Mouse (Mus musculus) kidney, embryonic 16.5 days (tissue): ENCODE data around the gene Med10. TPM values are rescaled to one million over a fixed set of nuclear protein-coding genes. Genes with fewer than 3 reads are reported as not detected.

Experiments used
- ATAC-seq: fragments of 200-750 bp; cut with Nextera tagmentation; 2 replicates; pipeline ENCODE4 v1.8.0; 2017; ENCODE audit warnings: moderate TSS enrichment; ENCODE audit not compliant: low FRiP score, low TSS enrichment
- H3K27ac ChIP-seq: fragments of 300-500 bp; sonication (generic); 2 replicates; pipeline ENCODE4 v1.5.1; 2014; ENCODE audit warnings: low read length
- H3K27me3 ChIP-seq: fragments of 300-500 bp; sonication (generic); 2 replicates; pipeline ENCODE4 v1.6.1; 2014; ENCODE audit warnings: low read length, control low read depth, mixed read lengths; ENCODE audit not compliant: insufficient read depth
- H3K36me3 ChIP-seq: fragments of 300-500 bp; sonication (generic); 2 replicates; pipeline ENCODE4 v1.6.1; 2014; ENCODE audit warnings: low read length, control low read depth, mixed read lengths; ENCODE audit not compliant: insufficient read depth
- H3K4me1 ChIP-seq: fragments of 300-500 bp; sonication (generic); 2 replicates; pipeline ENCODE4 v1.6.1; 2014; ENCODE audit warnings: low read length, control low read depth, mixed read lengths; ENCODE audit not compliant: insufficient read depth
- H3K4me2 ChIP-seq: fragments of 300-500 bp; sonication (generic); replicated peaks from 2 replicates; pipeline ENCODE4 v1.6.1; 2014; ENCODE audit warnings: low read depth, low read length
- H3K4me3 ChIP-seq: fragments of 300-500 bp; sonication (generic); 2 replicates; pipeline ENCODE4 v1.5.1; 2014; ENCODE audit warnings: mild to moderate bottlenecking, low read length
- H3K9ac ChIP-seq: fragments of 300-500 bp; sonication (generic); replicated peaks from 2 replicates; pipeline ENCODE4 v1.6.1; 2014; ENCODE audit warnings: low read length
- H3K9me3 ChIP-seq: fragments of 300-500 bp; sonication (generic); 2 replicates; pipeline ENCODE4 v1.6.1; 2016; ENCODE audit warnings: low read length, control low read depth
- WGBS: fragments of 180-500 bp; shearing (Covaris S2); extraction: QIAGEN DNeasy Blood & Tissue Kit; methylation state at CpG from one replicate; pipeline ENCODE4 v1.1.7; 2014; 5-methylcytosine and 5-hydroxymethylcytosine counted together
- polyA plus RNA-seq: library from polyadenylated mRNA; unstranded; fragments of >200 nt; fragmentation: Nextera tagmentation; extraction: Ambion mirVana; gene quantifications from 2 replicates; pipeline ENCODE4 v1.2.1, GENCODE M21; 2015

Med10 gene
- polyA plus RNA-seq, 1 experiment from 2014 or later, result 153 TPM

GRCm38 (mm10) chr13:69791814-69792213, 10.4 kb upstream of the Med10 start:
- Histone ChIP-seq H3K4me2 (no peak overlapping the region), H3K4me3 (no peak overlapping the region), H3K27me3 (no peaks in the 10 kb centered on the region), H3K36me3 (no peaks in the 10 kb centered on the region), H3K9me3 (no peaks in the 10 kb centered on the region), H3K9ac (no peak overlapping the region), H3K4me1 (no peaks in the 10 kb centered on the region), H3K27ac (no peak overlapping the region)
- ATAC-seq, result no peak
- WGBS, result 76% methylated on average over 1 of the region's 1 CpGs

GRCm38 (mm10) chr13:69792541-69793009, 9.6 kb upstream of the Med10 start:
- Histone ChIP-seq H3K9ac (no peak overlapping the region), H3K4me1 (no peaks in the 10 kb centered on the region), H3K27ac (no peak overlapping the region), H3K4me3 (no peak overlapping the region), H3K4me2 (peak overlapping the region; percentile 28; the same call in 1 of the 2 replicates), H3K27me3 (no peaks in the 10 kb centered on the region), H3K9me3 (no peaks in the 10 kb centered on the region), H3K36me3 (no peaks in the 10 kb centered on the region)
- 28% methylated on average over 12 of the region's 12 CpGs for WGBS
- ATAC-seq, result peak; percentile 52; the same call in 1 of the 2 replicates

DNA sequence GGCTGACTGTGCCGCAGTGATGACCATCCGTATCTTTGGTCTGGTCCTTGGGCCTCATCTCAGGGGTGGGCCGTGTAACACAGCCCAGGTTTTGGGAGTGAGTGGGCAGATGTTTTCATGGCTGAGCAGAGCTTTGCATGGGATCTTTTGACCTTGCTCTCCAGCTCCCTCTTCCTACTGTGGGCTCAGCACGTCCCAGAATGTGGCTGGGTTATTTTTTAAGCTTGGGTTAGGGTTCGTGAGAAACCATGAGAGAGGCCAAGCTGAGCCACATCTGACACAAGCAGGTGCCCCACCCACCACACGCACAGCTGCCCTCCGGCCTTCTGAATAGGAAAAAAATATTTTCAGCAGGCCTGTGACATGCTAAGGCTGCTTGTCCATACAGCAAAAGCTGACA, 7.4 kb upstream of the Med10 start:
- Histone ChIP-seq H3K9me3 (no peaks in the 10 kb centered on the region), H3K4me1 (no peaks in the 10 kb centered on the region), H3K27ac (no peak overlapping the region), H3K27me3 (no peaks in the 10 kb centered on the region), H3K4me3 (no peak overlapping the region), H3K4me2 (no peak overlapping the region), H3K9ac (no peak overlapping the region), H3K36me3 (no peaks in the 10 kb centered on the region)
- ATAC-seq, result peak; percentile 74
- WGBS, result 41% methylated on average over 7 of the region's 7 CpGs

DNA sequence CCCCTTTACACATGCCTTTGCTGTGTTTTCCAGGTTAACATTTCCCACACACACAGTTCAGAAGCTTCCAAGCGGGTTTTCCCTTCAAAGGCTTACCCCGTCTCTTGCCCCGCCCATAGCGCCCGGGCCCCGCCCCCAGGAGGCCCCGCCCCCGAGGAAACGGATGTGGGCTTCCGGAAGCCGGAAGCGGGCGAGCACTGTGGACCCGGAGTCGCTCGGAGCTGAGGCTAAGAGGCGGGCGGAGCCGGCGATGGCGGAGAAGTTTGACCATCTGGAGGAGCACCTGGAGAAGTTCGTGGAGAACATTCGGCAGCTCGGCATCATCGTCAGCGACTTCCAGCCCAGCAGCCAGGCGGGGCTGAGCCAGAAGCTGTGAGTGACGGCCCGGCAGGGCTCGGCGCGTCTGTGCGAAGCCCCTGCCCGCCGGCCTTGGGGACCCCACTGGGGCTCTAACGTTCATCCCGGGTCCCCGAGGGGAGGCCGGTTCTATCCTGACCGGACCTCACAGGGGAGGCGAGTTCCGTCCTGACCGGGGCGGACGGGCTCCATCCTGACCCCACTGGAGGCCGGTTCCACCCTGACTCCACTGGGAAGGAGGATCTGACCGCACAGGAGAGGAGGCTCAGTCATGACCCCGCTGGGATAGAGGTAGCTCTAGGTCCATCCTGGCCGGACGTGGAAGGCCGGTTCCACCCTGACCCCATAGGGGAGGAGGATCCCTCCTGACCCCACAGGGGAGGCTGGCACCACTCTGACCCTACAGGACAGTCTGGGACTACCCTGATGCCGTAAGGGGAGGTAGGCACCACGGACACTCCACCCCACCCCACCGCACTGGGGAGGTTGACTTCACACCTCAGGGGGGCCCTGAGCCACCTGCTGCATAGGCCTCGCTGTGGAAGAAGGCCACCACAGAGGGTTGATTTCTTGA, 7.8 kb downstream of the Med10 start:
- H3K4me1 ChIP-seq, result peaks cover 12% of the 10 kb centered on the region
- H3K9me3 ChIP-seq, result no peaks in the 10 kb centered on the region
- under 1% methylated on average over 54 of the region's 55 CpGs for WGBS
- peak overlapping the region; percentile 41 for H3K27ac ChIP-seq
- peak overlapping the region; percentile 96 for H3K4me2 ChIP-seq
- H3K9ac ChIP-seq, result peak overlapping the region; percentile 89
- peaks cover 25% of the 10 kb centered on the region for H3K36me3 ChIP-seq
- H3K27me3 ChIP-seq, result no peaks in the 10 kb centered on the region
- peak; percentile 96 for ATAC-seq
- H3K4me3 ChIP-seq, result peak overlapping the region; percentile 98

- peak overlapping the region; percentile 98 for H3K4me3 ChIP-seq
- 88% methylated on average over 14 of the region's 14 CpGs for whole genome bisulfite sequencing
- H3K27ac ChIP-seq, result no peak overlapping the region
- peaks cover 12% of the 10 kb centered on the region for H3K4me1 ChIP-seq
- H3K27me3 ChIP-seq, result no peaks in the 10 kb centered on the region
- H3K36me3 ChIP-seq, result peaks cover 34% of the 10 kb centered on the region
- peak overlapping the region; percentile 96 for H3K4me2 ChIP-seq
- ATAC-seq, result no peak
- H3K9me3 ChIP-seq, result no peaks in the 10 kb centered on the region
- H3K9ac ChIP-seq, result peak overlapping the region; percentile 89
These were observed 8.9 kb downstream of the Med10 start for GRCm38 (mm10) chr13:69810936-69811680.

- 88% methylated on average over 5 of the region's 5 CpGs for WGBS
- no peak overlapping the region for H3K4me3 ChIP-seq
- H3K36me3 ChIP-seq, result peaks cover 44% of the 10 kb centered on the region
These were observed 11.7 kb downstream of the Med10 start for GRCm38 (mm10) chr13:69813870-69814269.

GRCm38 (mm10) chr13:69818306-69818705, 16.1 kb downstream of the Med10 start:
- no peak for ATAC-seq
- Histone ChIP-seq H3K4me1 (no peaks in the 10 kb centered on the region), H3K27me3 (no peaks in the 10 kb centered on the region), H3K9ac (no peak overlapping the region), H3K9me3 (no peaks in the 10 kb centered on the region), H3K27ac (no peak overlapping the region), H3K4me2 (no peak overlapping the region), H3K4me3 (no peak overlapping the region), H3K36me3 (peaks cover 36% of the 10 kb centered on the region)
- WGBS, result 84% methylated on average over 4 of the region's 4 CpGs

More at GRCm38 (mm10) chr13:69813870-69814269, 11.7 kb downstream of the Med10 start:
- H3K27me3 ChIP-seq, result no peaks in the 10 kb centered on the region
- H3K4me2 ChIP-seq, result no peak overlapping the region
- H3K27ac ChIP-seq, result no peak overlapping the region
- H3K9ac ChIP-seq, result no peak overlapping the region
- H3K4me1 ChIP-seq, result peaks cover 12% of the 10 kb centered on the region
- ATAC-seq, result no peak
- no peaks in the 10 kb centered on the region for H3K9me3 ChIP-seq

GRCm38 (mm10) chr13:69821169-69821822, 19.1 kb downstream of the Med10 start:
- Histone ChIP-seq H3K27ac (no peak overlapping the region), H3K4me2 (no peak overlapping the region), H3K9me3 (no peaks in the 10 kb centered on the region), H3K4me3 (no peak overlapping the region), H3K9ac (no peak overlapping the region), H3K27me3 (no peaks in the 10 kb centered on the region), H3K36me3 (peaks cover 8% of the 10 kb centered on the region), H3K4me1 (no peaks in the 10 kb centered on the region)
- WGBS, result 48% methylated on average over 3 of the region's 3 CpGs
- ATAC-seq, result no peak

- Histone ChIP-seq H3K9ac (no peak overlapping the region), H3K27ac (no peak overlapping the region), H3K4me2 (no peak overlapping the region), H3K9me3 (no peaks in the 10 kb centered on the region), H3K4me3 (no peak overlapping the region), H3K36me3 (no peaks in the 10 kb centered on the region), H3K4me1 (no peaks in the 10 kb centered on the region), H3K27me3 (no peaks in the 10 kb centered on the region)
- ATAC-seq, result no peak
- WGBS, result 75% methylated on average over 19 of the region's 19 CpGs
These were observed 21.9 kb downstream of the Med10 start for GRCm38 (mm10) chr13:69823920-69824637.
